Mouse (Mus musculus) cerebral cortex, adult 2 months (tissue): ENCODE data around the gene Msh3.

ENCODE experiments used
- WGBS: fragments of 180-500 bp; shearing (Covaris S2); methylation state at CpG from one replicate; pipeline ENCODE4 v1.1.7; 2018; 5-methylcytosine and 5-hydroxymethylcytosine counted together

Gene Msh3

DNA sequence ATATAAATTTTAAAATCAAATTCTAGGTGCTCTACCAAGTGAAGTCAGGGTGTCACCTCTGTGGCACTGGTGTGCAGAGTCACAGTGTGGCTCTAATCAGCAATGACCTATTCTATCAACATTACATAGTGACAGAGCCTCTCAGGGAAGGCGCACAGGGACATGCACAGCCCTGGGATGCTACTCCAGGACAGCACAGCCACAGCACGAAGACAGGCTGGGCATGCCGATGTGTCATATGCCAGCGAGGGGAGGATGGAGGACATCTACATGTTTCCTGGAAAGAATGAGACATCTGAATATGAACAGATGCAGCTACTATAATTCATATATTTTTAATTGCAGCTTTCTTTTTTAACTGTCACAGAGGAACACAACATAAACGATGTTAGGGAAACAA lies 101.0 kb downstream of the Msh3 start:
- WGBS: 58% methylated on average over 5 of the region's 5 CpGs

DNA sequence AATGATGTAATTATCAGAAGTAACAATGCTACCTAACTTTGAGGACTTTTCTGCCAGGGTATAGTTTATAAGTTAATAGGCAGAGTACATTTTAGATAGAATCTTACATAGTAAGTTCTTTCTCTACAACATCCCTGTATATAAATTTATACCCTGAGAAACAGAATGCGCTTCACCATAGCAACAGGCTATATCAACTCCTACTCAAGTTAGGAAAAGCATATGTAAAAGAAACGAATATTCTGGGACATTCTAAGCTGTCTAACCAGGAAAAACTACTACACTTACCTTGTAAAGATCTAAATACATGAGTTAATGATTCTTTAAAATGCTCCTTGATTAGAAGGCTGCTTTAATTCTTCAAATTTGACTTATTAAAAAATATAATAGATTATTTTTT lies 107.2 kb downstream of the Msh3 start:
- WGBS: 56% methylated on average over 2 of the region's 2 CpGs

GRCm38 (mm10) chr13:92246966-92247365 lies 107.8 kb downstream of the Msh3 start:
- WGBS: 65% methylated on average over 5 of the region's 5 CpGs

DNA sequence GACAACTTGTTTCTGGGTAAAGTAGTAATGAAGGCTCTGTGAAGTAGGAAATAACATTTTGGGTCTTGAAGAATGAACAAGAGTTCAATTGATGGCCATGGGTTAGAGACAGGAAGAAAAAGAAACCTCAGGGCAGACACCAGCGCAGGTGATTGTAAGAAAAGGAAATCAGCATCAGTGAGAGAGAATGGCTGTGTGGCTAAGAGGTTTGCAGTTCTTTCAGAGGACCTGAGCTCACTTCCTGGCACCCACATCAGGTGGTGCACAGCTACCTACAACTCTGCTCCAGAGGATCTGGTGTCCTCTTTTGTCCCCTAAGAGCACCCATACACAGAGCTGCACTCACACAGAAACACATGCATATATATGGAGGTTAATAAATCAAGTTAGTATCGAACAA lies 110.1 kb downstream of the Msh3 start:
- WGBS: 100% methylated on average over 2 of the region's 2 CpGs

- WGBS: 51% methylated on average over 4 of the region's 4 CpGs
Measured at GRCm38 (mm10) chr13:92241426-92241825, 113.4 kb downstream of the Msh3 start.

DNA sequence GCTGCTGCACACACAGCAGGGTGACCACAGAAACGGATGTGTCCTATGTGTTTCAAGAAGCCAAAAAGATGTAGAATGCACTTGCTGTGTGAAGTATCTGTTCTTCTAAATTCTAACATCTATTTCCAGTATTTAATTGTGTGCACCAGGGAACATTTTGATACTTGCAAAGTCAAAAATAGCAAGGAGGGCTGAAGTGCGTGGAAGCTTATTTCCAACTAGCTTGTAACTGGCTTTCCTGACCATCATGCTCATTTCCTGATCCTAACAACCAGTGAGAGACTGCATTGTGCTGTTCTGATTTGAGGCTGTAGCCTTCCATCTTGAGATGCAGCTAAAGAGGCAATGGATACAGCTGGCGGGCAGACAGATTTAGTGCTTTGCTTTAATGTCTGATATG lies 116.9 kb downstream of the Msh3 start:
- 51% methylated on average over 3 of the region's 3 CpGs for WGBS

GRCm38 (mm10) chr13:92237016-92237415 lies 117.8 kb downstream of the Msh3 start:
- WGBS: 56% methylated on average over 4 of the region's 4 CpGs

- WGBS: 82% methylated on average over 9 of the region's 9 CpGs
Measured at GRCm38 (mm10) chr13:92232076-92232938, 122.5 kb downstream of the Msh3 start.

DNA sequence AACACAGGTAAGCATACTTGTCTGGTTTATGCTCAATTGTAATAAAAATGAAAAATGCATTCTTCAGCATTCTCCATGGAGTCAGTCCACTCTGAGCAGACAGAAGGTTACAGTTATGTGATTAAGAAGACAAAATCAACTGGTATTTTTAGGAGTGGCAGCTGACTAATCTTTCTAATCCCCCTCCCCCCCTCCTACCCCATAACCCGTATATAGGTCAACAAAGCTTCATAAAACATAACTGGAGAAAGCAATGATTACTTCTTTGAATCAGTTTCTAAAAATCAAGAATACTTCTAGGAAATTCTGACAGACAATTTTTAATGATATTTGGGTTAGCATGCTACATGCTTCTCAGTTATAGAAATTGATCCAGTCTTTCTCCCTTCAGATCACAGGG lies 126.8 kb downstream of the Msh3 start:
- 84% methylated on average over 1 of the region's 1 CpGs for WGBS

DNA sequence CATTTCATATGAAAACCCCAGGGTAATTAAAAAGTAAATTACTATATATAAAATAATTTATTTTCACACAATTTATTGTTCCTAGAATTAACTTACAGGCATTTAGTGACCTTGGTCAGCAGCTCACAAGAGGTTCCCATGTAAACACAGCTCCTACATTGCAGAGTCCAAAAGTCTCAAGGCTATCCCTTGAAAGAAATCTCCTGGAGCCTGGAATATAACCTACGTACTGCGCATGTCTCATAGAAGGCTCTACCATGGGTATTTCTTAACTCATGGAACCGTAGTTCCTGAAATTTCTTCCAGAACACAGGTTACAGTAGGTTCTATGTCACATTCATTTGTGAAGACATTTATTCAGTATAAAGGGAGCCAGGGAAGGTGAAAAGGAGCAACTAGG lies 131.2 kb downstream of the Msh3 start:
- WGBS: 97% methylated on average over 3 of the region's 3 CpGs

GRCm38 (mm10) chr13:92222763-92223162 lies 132.0 kb downstream of the Msh3 start:
- WGBS: 98% methylated on average over 5 of the region's 5 CpGs

DNA sequence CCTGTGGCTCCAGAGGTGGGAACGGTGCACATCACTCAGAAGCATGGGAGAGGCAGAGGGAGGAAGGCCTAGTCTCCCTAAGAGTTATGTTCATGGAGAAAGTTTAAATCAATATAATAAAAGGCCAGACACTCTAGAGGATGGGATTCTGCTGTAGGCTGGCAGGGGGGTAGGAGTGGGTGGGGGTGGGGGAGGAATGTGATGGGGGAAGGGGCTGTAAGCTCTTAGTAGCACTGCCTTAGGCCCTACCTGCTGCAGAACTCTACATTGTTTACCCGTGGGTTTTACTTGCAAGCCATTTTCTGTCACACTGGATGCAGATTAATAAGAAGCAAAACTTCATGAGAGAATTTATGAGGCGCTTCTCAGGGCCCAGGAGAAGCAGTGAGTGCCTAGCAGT lies 135.0 kb downstream of the Msh3 start:
- WGBS: 79% methylated on average over 3 of the region's 3 CpGs

DNA sequence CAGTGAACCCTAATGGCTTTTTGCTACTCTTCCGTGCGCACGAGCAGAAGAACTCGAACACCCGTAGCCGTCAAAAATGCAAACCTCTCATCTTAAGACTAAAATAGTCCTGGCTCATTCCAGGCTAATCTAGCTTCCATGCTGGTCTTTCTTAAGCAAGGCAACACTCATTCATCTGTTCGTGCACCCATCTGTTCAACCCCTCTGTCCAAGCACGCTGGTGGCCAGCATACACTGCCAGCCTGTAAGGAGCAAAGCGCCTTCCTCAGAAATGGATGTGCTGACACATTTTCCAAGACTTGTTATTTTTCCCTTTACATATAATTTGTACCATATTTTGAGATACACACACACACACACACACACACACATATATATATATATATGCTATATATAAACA lies 137.6 kb downstream of the Msh3 start:
- 63% methylated on average over 9 of the region's 9 CpGs for WGBS

DNA sequence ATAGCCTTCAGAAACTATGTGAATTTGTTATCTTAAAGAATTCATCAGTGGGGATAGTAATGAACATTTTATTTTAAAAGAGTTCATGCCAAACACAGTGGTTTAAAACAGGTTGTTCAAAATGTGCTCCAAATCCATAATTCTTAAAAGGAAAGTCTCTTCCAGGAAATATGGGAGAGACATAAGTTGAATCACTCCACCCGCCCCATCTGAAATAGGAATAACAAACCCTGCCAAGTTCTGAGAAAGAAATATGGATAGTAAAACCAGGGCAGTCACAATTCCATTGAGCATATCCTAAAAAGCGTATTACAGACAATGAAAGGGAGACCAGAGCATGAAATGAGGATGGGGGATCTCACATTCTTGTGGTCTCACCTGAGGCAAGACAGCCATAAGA lies 157.9 kb downstream of the Msh3 start:
- 42% methylated on average over 2 of the region's 2 CpGs for WGBS

DNA sequence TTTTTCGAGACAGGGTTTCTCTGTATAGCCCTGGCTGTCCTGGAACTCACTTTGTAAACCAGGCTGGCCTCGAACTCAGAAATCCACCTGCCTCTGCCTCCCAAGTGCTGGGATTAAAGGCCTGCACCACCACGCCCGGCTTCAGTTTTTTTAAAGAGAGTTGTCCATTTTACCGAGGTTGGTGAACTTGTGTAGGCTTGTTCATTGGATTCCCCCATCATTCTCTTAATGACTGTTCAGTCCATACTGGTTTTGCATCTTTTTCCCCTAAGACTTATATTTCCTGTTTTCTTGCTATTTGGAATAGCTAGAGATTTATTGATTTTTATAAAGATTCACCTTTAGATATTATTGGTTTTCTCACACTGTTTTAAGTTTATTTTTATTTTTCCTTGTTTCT lies 161.0 kb downstream of the Msh3 start:
- WGBS: 89% methylated on average over 5 of the region's 5 CpGs

DNA sequence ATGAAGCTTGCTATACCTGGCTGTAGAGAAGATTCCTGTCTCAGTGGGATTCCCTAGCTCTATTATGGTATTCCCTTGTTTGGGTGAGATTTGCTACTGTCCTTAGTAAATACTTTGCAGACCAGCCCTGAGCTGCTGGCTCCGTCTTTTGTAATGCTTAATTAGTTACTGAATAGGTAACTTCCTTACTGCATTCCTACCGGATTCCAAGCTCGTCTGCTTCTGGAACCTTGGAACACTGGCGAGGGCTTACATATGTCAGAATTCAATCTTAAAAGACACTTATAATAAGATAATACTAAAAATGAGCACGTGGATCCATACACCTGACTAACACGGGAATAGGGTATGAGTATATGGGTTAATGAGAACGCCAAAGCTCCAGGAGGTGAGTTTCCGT lies 182.1 kb downstream of the Msh3 start:
- 85% methylated on average over 8 of the region's 8 CpGs for WGBS
